Mouse (Mus musculus) heart, adult 2 months (tissue): ENCODE results near the gene Tgm2. TPM values are rescaled to one million over a fixed set of nuclear protein-coding genes. Genes with fewer than 3 reads are reported as not detected.

ENCODE experiments used
- DNase-seq, 2 experiments: peaks; one replicate each; pipeline ENCODE4 v3.0.0; 2021
- H3K27ac ChIP-seq: fragments of 200-600 bp; 2 replicates; pipeline ENCODE4 v1.8.1; 2022
- H3K27me3 ChIP-seq: fragments of 200-500 bp; 2 replicates; pipeline ENCODE4 v1.6.1; 2012; ENCODE audit warnings: mild to moderate bottlenecking, low read length, inconsistent platforms, mixed read lengths; ENCODE audit not compliant: control insufficient read depth, insufficient read depth
- H3K36me3 ChIP-seq: fragments of 200-500 bp; 2 replicates; pipeline ENCODE4 v1.6.1; 2012; ENCODE audit warnings: low read length, inconsistent platforms; ENCODE audit not compliant: control insufficient read depth, insufficient read depth
- H3K4me1 ChIP-seq: fragments of 200-500 bp; 2 replicates; pipeline ENCODE4 v1.6.1; 2011; ENCODE audit warnings: low read length; ENCODE audit not compliant: control insufficient read depth, insufficient read depth
- H3K4me3 ChIP-seq: fragments of 200-600 bp; 2 replicates; pipeline ENCODE4 v1.8.1; 2022
- H3K79me2 ChIP-seq: fragments of 200-500 bp; replicated peaks from 2 replicates; pipeline ENCODE4 v1.6.1; 2012; ENCODE audit warnings: mild to moderate bottlenecking, inconsistent platforms, low read length, moderate library complexity, mixed read lengths; ENCODE audit not compliant: control insufficient read depth, insufficient read depth
- H3K9ac ChIP-seq: fragments of 200-500 bp; 2 replicates; pipeline ENCODE4 v1.6.1; 2012; ENCODE audit warnings: low read depth, mild to moderate bottlenecking, control low read depth, inconsistent platforms, low read length, mixed read lengths
- CTCF ChIP-seq: fragments of 200-600 bp; IDR thresholded peaks from 2 replicates; pipeline ENCODE4 v1.8.1; 2022; ENCODE audit warnings: antibody characterized with exemption, mild to moderate bottlenecking, moderate library complexity
- EP300 ChIP-seq: fragments of 200-500 bp; IDR thresholded peaks from 2 replicates; pipeline ENCODE4 v1.6.1; 2011; ENCODE audit warnings: low read depth, low read length, control low read depth; ENCODE audit not compliant: insufficient read depth
- POLR2A ChIP-seq: fragments of 200-500 bp; IDR thresholded peaks from 2 replicates; pipeline ENCODE4 v1.6.1; 2011; ENCODE audit warnings: mild to moderate bottlenecking, low read depth, low read length, control low read depth; ENCODE audit not compliant: insufficient read depth
- WGBS: fragments of 180-500 bp; shearing (Covaris S2); methylation state at CpG from one replicate; pipeline ENCODE4 v1.1.7; 2018; 5-methylcytosine and 5-hydroxymethylcytosine counted together
- intact Hi-C: fragments of 180-260 bp; cut with DNase I; formaldehyde crosslinking; loops from one replicate; pipeline ENCODE4 v1.15.1; 2025
- polyA plus RNA-seq: library from polyadenylated mRNA; depleted of rRNA; stranded (reverse); fragments of >200 nt; gene quantifications from 2 replicates; pipeline ENCODE4 v1.2.3, GENCODE M21; 2012
- total RNA-seq, 2 experiments: library from RNA; stranded (reverse); gene quantifications; 2 replicates each; pipeline ENCODE4 v1.2.3; 2021

Tgm2 gene
- total and polyA plus RNA-seq, 3 experiments = 155 to 286 (median 270) TPM

DNA sequence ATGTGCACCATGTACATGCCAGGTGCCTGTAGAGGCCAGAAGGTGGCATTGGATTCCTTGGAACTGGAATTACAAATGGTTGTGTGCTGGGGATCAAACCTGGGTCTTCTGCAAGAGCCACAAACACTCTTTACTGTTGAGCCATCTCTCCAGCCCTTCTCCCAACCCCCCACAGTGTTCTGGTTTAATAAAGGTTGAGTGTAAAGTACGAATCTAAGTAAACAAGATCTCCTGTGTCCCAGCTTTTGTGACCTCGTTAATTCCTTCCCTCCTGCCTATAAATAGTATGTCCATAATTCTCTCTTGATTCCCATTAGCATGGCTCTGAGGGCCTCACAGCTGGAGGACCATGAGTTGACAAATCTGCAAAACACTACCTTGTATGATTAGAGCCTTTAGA is 68.3 kb downstream of the Tgm2 start:
- Histone ChIP-seq H3K79me2 (no peaks in the 10 kb centered on the region), H3K27ac (no peak overlapping the region), H3K27me3 (no peaks in the 10 kb centered on the region), H3K4me1 (no peaks in the 10 kb centered on the region), H3K36me3 (no peaks in the 10 kb centered on the region), H3K9ac (no peak overlapping the region), H3K4me3 (no peak overlapping the region)
- intact Hi-C loops = no loop called here
- TF ChIP-seq POLR2A (no peak), EP300 (no peak), CTCF (no peak)
- 49% methylated on average over 2 of the region's 2 CpGs for WGBS
- DNase-seq = no peak

DNA sequence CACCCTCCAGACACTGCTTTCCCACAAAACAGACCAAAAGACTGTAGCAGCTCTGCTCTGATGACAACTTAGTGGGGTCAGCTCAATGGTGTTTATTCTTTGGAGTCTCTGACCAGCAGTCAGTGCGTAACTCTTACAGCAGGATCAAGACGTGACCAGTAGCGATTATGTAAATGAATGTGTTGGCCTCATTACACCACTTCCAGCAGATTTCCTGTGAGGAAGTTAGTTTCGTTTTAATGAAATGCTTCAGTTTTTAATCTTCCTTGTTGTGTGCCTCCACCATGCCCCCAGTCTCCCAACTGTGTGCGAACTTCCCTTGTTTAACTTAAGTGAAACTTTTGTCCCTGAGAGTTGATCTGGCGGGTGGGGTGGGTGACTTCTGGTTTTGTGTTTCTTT is 69.5 kb downstream of the Tgm2 start:
- H3K4me3 ChIP-seq = no peak overlapping the region
- H3K27ac ChIP-seq = no peak overlapping the region
- no peak overlapping the region for H3K9ac ChIP-seq
- H3K36me3 ChIP-seq = no peaks in the 10 kb centered on the region
- intact Hi-C loops = no loop called here
- 60% methylated on average over 6 of the region's 6 CpGs for WGBS
- no peaks in the 10 kb centered on the region for H3K4me1 ChIP-seq
- TF ChIP-seq EP300 (no peak), CTCF (no peak), POLR2A (no peak)
- no peak for DNase-seq
- no peaks in the 10 kb centered on the region for H3K27me3 ChIP-seq
- no peaks in the 10 kb centered on the region for H3K79me2 ChIP-seq

DNA sequence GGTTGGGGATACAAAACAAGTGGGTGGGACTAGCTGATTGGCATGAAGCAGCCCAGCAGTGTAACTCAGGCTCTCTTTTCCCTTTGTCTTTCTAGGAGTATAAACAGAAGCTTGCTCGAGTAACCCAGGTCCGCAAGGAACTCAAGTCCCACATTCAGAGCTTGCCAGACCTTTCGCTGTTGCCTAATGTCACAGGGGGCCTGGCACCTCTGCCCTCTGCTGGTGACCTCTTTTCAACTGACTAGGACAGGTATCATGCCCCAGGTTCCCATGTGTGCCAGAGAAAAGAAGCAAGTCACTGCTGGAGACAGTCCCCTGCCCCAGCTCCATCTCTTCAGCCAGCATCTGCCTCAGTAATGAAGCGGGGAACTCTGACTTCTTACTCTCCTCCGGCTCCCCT is 71.4 kb downstream of the Tgm2 start:
- no peaks in the 10 kb centered on the region for H3K27me3 ChIP-seq
- no peaks in the 10 kb centered on the region for H3K4me1 ChIP-seq
- H3K27ac ChIP-seq = no peak overlapping the region
- no peak overlapping the region for H3K4me3 ChIP-seq
- H3K79me2 ChIP-seq = no peaks in the 10 kb centered on the region
- H3K9ac ChIP-seq = no peak overlapping the region
- H3K36me3 ChIP-seq = peaks cover 5% of the 10 kb centered on the region; the same call in 1 of the 2 replicates
- peak in 1 of 2 experiments; percentile 11 for DNase-seq
- intact Hi-C loops = no loop called here
- 89% methylated on average over 5 of the region's 5 CpGs for WGBS
- TF ChIP-seq CTCF = no peak

DNA sequence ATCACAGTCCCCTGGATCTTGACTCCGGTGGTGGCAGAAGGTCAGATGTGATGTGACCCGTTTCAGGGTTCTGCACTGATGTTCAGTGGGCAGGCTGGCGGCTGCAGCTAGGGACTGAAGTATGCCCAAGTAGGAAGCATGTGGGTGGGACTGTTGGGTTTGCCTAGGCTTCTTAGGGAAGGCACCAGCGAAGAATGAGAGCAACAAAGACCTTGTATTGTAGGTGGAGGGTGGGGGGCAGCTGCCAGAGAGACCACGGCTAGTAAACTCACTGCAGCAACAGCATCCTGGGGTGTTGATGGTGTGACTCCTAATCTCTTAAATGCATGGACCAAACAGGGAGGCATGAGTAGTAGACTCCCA is 74.6 kb downstream of the Tgm2 start:
- Histone ChIP-seq H3K4me1 (no peaks in the 10 kb centered on the region), H3K79me2 (no peaks in the 10 kb centered on the region), H3K27me3 (no peaks in the 10 kb centered on the region), H3K4me3 (no peak overlapping the region), H3K36me3 (peaks cover 10% of the 10 kb centered on the region), H3K9ac (no peak overlapping the region), H3K27ac (peak overlapping the region; percentile 42)
- 81% methylated on average over 5 of the region's 5 CpGs for WGBS
- peak in 1 of 2 experiments; percentile 12 for DNase-seq
- TF ChIP-seq POLR2A = no peak
- no peak for TF ChIP-seq CTCF
- no peak for TF ChIP-seq EP300
- intact Hi-C loops = no loop called here

DNA sequence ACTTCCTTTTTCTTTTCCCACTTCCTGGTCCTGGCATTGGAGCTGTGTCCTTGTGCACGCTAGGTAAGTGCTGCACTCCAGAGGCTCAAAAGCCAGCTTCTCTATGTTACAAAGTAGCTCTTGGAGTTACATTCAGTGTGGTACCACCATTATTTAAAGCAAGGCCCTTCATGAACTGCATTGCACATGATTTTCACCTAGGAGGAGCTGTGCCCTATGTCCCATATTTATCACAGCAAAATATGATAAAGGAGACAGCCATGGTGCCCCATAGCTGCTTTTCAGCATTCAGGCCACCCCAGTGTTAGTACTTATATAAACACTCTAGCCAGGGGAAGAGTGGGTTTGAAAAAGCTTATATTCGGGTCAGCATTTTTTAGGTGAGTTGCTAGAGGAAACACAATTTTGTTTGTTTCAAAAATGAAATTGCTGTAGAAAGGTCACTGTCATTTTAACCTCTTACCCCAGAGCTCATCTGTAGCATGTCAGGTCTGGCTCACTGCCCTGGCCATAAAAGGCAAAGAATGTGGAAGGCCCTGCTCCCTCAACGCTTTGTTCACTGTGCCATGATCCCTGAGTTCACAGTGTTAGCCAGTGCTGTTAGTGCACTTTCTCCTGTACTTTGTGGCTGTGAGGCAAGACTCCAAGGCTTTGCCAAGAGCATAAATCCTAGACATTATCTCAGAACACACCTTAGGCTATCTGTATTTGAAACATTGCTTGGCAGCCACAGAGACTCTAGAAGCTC is 75.2 kb downstream of the Tgm2 start:
- peaks cover 15% of the 10 kb centered on the region for H3K36me3 ChIP-seq

GRCm38 (mm10) chr2:158068444-158068971 is 77.7 kb downstream of the Tgm2 start:
- intact Hi-C loops = loop anchor here (5.0 kb wide), 1 partner anchor 39 kb away; no protein-coding TSS in a partner anchor
- no peak for TF ChIP-seq EP300
- no peak for TF ChIP-seq POLR2A
- TF ChIP-seq CTCF = no peak
- H3K27me3 ChIP-seq = no peaks in the 10 kb centered on the region
- no peak for DNase-seq
- no peaks in the 10 kb centered on the region for H3K79me2 ChIP-seq
- H3K4me3 ChIP-seq = no peak overlapping the region
- H3K36me3 ChIP-seq = peaks cover 20% of the 10 kb centered on the region
- no peak overlapping the region for H3K27ac ChIP-seq
- peaks cover 7% of the 10 kb centered on the region for H3K4me1 ChIP-seq
- no peak overlapping the region for H3K9ac ChIP-seq

More for the DNA sequence above, 75.2 kb downstream of the Tgm2 start:
- TF ChIP-seq EP300 = no peak
- peak; percentile 26; the same call in 1 of the 2 replicates for TF ChIP-seq CTCF
- no peak for TF ChIP-seq POLR2A
- Histone ChIP-seq H3K27ac (peak overlapping the region; percentile 42), H3K4me1 (no peaks in the 10 kb centered on the region), H3K79me2 (no peaks in the 10 kb centered on the region), H3K27me3 (no peaks in the 10 kb centered on the region), H3K4me3 (no peak overlapping the region), H3K9ac (no peak overlapping the region)
- peak in 1 of 2 experiments; percentile 16 for DNase-seq
- intact Hi-C loops = no loop called here
- whole genome bisulfite sequencing = 65% methylated on average over 3 of the region's 3 CpGs
